Mouse (Mus musculus): ENCODE data around the gene Slc26a10.

- TF ChIP-seq CTCF (IDR thresholded peaks at IDR 0.05; ENCODE audit: insufficient read depth, low read depth, low read length), result no peak
- TF ChIP-seq POLR2A (IDR thresholded peaks at IDR 0.05; ENCODE audit: insufficient read depth, low read depth, low read length), result no peak
Measured at GRCm38 (mm10) chr10:127165354-127165653, 15.1 kb downstream of the Slc26a10 start.

Data from olfactory bulb, adult 2 months (tissue).